Mouse (Mus musculus): Measurements from ENCODE around the gene Rpsa. TPM values are rescaled to one million over a fixed set of nuclear protein-coding genes. Genes with fewer than 3 reads are reported as not detected.

Gene Rpsa
- 2,514 and 3,065 TPM in 2 replicates for polyA plus RNA-seq (2012; rRNA removed; ENCODE audit: low replicate concordance)

GRCm38 (mm10) chr9:120127538-120128251 is at the start of gene Rpsa:
Gene Rpsa, plus strand, starts transcription at chr9:120127689.

GRCm38 (mm10) chr9:120091696-120092238 is 35.7 kb upstream of the Rpsa start, which contains the start of gene Ccr8:
Gene Ccr8, plus strand, starts transcription at chr9:120092114.

GRCm38 (mm10) chr9:120110211-120111018 is 17.1 kb upstream of the Rpsa start, which contains the start of gene Slc25a38:
Gene Slc25a38, plus strand, starts transcription at chr9:120110374.

GRCm38 (mm10) chr9:120149222-120149828 is 21.8 kb downstream of the Rpsa start, which contains the start of gene Mobp:
Gene Mobp, plus strand, starts transcription at chr9:120149707.

Other genes with a start within 250 kb of the Rpsa start
- gene Wdr48, start 232.8 kb upstream of the Rpsa start, polyA plus RNA-seq (2012; rRNA removed; ENCODE audit: low replicate concordance), result 9.4 and 13.1 TPM in 2 replicates
- 14.3 and 19.0 TPM in 2 replicates for gene Gorasp1, start 190.1 kb upstream of the Rpsa start, polyA plus RNA-seq (2012; rRNA removed; ENCODE audit: low replicate concordance)
- 0.04 TPM in 1 of 2 replicates, not detected in the other for gene Ttc21a, start 190.1 kb upstream of the Rpsa start, polyA plus RNA-seq (2012; rRNA removed; ENCODE audit: low replicate concordance)
- 13.0 and 22.2 TPM in 2 replicates for gene Csrnp1, start 143.0 kb upstream of the Rpsa start, polyA plus RNA-seq (2012; rRNA removed; ENCODE audit: low replicate concordance)
- 0.05 and 0.14 TPM in 2 replicates for gene Xirp1, start 104.1 kb upstream of the Rpsa start, polyA plus RNA-seq (2012; rRNA removed; ENCODE audit: low replicate concordance)
- gene Cx3cr1, start 57.8 kb upstream of the Rpsa start, polyA plus RNA-seq (2012; rRNA removed; ENCODE audit: low replicate concordance), result 2.6 and 3.6 TPM in 2 replicates
- gene Ccr8, start 35.6 kb upstream of the Rpsa start, polyA plus RNA-seq (2012; rRNA removed; ENCODE audit: low replicate concordance), result 0.21 and 0.24 TPM in 2 replicates
- gene Slc25a38, start 17.3 kb upstream of the Rpsa start, polyA plus RNA-seq (2012; rRNA removed; ENCODE audit: low replicate concordance), result 17.7 and 32.1 TPM in 2 replicates
- not detected in 2 replicates for gene Mobp, start 22.0 kb downstream of the Rpsa start, polyA plus RNA-seq (2012; rRNA removed; ENCODE audit: low replicate concordance)
- gene Myrip, start 173.8 kb downstream of the Rpsa start, polyA plus RNA-seq (2012; rRNA removed; ENCODE audit: low replicate concordance), result 1.2 and 2.5 TPM in 2 replicates

Data from duodenum, adult 2 months (tissue).